Mouse (Mus musculus) heart, postnatal 0 days (tissue): Measurements from ENCODE around the gene Olfr353.

Source experiments
- CTCF ChIP-seq: IDR thresholded peaks from 2 replicates; pipeline ENCODE4 v1.5.1; 2016; ENCODE audit warnings: antibody characterized with exemption, control low read depth, low read depth
- EP300 ChIP-seq: IDR thresholded peaks from 2 replicates; pipeline ENCODE4 v1.6.1; 2016; ENCODE audit warnings: antibody characterized with exemption, low read depth

DNA sequence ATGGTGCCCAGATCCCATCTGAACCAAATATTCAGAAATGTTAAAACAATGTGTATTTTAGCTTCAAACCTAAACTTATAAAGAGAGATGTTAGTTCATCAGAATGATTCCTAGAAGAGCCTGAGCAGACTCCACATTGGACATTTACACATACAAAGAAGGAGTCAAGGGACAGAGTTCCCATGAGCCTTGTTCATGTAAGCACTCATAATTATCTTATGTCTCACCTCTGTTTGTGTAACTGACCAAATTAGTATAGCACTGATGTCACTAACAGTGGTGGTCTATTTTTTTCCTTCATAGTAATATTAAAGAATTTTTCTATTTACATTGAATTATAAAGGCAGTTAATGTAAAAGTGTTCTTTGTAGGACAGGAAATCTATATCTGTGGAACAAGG lies at the start of gene Olfr353:
- no peak for TF ChIP-seq CTCF
- TF ChIP-seq EP300, result no peak
